Mouse (Mus musculus) ES-E14 (cell line): ENCODE measurements around the gene Cbx4.

ENCODE experiments used
- HCFC1 ChIP-seq: IDR thresholded peaks from 2 replicates; pipeline ENCODE4 v1.6.1; 2012; ENCODE audit warnings: low read length, inconsistent platforms, borderline replicate concordance; ENCODE audit not compliant: insufficient read depth
- ZC3H11A ChIP-seq: IDR thresholded peaks from 2 replicates; pipeline ENCODE4 v1.6.1; 2012; ENCODE audit warnings: low read depth, mild to moderate bottlenecking, inconsistent platforms, low read length, borderline replicate concordance
- ZNF384 ChIP-seq: IDR thresholded peaks from 2 replicates; pipeline ENCODE4 v1.6.1; 2012; ENCODE audit warnings: low read depth, low read length, inconsistent platforms

DNA sequence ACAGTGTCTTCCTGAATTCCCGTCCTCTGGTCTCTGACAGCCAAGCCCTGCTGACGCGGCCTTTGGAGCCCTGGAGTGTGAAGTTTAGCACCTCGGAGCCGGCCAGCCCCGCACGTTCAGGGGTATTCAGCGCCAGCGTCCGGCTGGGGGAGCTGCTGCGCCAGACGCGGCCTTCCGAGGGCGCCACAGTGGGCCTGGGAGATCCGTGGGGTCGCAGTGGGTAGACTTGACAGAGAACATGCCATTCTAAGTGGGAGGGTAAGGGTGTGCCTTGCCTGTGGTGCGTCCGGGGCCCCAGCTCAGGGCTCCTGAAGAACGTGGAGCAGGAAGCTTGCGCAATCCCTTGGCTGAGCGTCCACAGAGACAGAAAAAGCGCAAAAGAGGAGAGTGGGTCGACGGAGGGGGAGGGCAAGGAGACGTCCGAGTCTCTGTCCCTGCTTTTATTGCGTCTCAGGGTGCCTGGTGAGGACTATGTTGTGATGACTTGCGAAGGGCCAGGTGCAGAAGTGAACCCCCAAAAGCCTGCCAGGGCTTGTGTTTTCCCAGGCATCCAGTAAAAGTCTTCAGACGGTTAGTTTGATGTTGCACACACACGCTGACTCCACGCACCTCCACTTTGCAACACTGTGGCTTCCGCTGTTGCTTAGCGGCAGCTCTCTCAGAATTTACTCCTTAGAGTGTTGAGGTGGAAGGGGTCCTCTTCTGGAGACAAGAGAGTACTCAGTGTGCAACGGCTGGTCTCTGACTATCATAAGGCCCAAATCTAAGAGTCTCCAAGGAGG, 1.5 kb upstream of the Cbx4 start:
- TF ChIP-seq HCFC1, result no peak
- TF ChIP-seq ZNF384, result no peak
- TF ChIP-seq ZC3H11A, result no peak
